Mouse (Mus musculus): ENCODE measurements at regions not wholly inside any gene's neighbourhood (a gene's known extent, or its start where the extent isn't known, plus 50 kb on each side); places are given as distances from the start of the nearest gene placed in this dataset.

DNA sequence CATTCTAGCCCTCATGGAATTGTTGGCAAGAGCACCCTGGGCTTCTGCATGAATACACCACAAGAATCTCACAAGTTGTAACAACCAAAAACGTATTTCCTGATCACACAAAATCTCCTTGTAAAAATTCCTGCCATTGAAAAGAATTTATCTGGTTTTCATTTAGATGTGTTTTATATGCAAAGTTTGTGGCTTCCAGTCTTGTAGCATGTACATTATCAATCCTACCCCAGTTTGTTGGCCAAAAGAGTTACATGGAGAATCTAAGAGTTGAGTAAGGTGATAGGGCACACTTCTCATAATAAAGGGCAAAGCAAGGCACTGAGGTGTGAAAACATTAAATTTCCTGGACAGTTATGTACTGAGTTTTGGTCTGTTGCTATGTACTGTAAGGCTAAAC, 1361.0 kb downstream of the Zfp704 start:
- TF ChIP-seq POLR2A (IDR thresholded peaks at IDR 0.05; ENCODE audit: borderline replicate concordance, extremely low read depth, insufficient read depth, insufficient read length, poor library complexity, severe bottlenecking): no peak
- TF ChIP-seq CTCF (IDR thresholded peaks at IDR 0.05; ENCODE audit: borderline replicate concordance, extremely low read depth, insufficient read depth, insufficient read length): no peak
